Mouse (Mus musculus): ENCODE measurements around the gene Dad1. TPM values are rescaled to one million over a fixed set of nuclear protein-coding genes. Genes with fewer than 3 reads are reported as not detected.

Dad1 gene
- total RNA-seq, 2 experiments from 2014 or later = 96.6 to 101 TPM

DNA sequence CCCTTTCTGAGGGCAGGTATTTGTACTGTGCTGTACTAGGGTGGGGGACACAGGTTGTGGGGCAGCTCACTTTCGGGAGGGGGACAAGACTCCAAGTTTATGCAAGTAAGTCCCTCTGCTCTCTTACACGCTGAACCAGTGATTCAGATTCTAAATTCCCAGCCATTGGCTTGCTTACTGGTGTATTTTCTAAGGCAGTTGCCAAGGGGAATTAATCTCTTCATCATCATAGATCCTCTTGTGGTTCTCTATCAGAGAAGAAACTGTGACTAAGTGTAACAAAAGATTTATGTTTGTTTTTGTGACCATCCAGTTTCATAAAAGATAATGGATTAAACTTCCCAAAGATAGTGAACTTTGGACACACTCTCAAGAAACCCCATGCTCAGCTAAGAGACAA lies 40.2 kb downstream of the Dad1 start:
- intact Hi-C loops (cut with DNase I) = no loop called here
- no peak for DNase-seq

DNA sequence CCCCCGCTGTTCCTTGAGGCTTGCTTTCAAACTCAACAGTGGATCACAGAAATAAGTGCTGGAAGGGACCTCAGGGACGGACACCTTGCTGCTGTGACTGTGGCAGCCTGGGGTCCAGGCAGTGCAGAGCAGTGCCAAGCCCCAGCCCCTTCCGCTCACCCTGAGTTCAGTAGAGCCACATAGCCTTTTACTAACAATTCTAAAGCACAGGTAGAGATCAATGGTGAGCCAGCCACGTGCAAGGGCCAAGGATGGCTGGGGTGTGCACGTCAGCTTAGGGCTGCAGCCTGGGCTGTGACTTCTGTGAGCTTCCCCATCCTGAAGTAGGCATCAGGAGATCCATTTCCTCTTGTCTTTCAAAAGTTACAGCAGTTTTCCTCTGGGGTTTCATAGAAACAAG lies 42.1 kb downstream of the Dad1 start:
- DNase-seq = no peak
- intact Hi-C loops (cut with DNase I) = no loop called here

DNA sequence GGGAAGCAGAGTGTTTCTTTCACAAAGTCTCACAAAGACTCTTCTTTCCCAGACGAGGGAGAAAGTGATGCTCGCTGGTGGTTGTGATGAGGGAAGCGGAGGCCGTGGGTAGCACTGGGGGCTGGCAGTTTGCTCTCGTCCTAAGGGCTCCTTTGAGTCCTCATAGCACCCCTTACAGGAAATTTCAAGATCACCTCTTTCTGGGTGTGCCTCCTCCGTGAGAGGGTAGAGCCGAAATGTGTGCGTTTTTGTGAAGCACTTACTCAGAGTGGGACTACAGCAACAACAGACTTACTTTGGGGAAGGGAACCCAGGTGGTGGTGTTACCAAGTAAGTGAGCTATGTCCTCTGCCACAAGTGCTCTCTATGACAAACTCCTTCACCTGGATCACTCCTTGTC lies 42.7 kb downstream of the Dad1 start:
- intact Hi-C loops (cut with DNase I) = no loop called here
- no peak for DNase-seq

DNA sequence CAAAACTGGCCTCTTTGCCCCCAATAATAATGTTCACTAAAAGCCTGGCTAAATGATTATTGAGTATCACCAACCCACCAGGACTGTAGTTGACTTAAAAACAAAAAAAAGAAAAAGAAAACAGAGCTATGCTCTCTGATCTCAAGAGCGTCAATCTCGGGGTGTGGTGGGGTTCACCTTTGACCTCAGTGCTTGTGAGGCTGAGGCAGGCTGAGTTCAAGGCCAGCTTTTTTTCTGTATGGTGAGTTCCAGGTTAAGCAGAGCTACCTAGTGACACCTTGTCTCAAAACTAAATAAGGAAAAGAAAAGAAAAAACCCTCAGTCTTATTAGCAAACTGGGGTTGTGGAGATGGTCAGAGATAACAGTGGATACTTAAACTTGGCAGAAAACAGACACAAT lies 43.5 kb downstream of the Dad1 start:
- no peak for DNase-seq
- intact Hi-C loops (cut with DNase I) = no loop called here

DNA sequence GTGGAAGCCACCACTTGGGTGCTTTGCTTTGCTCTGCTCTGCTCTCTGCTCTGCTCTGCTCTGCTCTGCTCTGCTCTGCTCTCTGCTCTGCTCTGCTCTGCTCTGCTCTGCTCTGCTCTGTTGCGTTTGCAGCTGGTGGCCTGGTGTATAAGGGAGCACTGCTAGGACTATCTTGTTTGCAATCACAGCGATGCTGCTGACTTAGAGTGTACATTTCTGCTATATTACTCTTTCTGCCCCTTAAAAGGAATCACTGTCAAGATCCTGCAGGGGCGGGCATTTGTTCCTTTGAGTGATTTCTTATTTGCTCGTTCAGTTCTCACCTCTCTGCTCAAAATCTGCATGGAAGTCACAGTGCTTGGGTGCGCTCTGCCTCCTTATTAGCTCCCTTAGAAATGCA lies 44.0 kb downstream of the Dad1 start:
- intact Hi-C loops (cut with DNase I) = no loop called here
- no peak for DNase-seq

DNA sequence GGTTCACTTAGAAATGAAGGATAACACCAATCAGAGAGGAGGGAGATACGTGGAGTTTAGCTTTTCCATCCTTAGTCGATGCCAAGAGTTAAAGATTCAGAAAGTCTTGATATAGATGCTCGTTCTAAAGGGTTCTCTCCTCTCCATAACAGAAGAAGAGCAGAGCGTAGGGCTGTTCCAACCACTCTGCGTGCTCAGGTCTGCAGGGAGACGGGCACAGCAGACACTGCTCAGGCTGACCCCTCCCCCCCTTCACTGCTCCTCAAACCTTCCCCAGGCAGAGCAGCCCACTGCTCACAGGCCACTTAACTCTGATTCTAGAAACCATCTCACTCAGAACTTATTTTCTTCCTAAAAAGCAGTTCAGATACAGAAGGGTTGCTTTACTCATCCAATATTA lies 45.2 kb downstream of the Dad1 start:
- DNase-seq = no peak
- intact Hi-C loops (cut with DNase I) = no loop called here

DNA sequence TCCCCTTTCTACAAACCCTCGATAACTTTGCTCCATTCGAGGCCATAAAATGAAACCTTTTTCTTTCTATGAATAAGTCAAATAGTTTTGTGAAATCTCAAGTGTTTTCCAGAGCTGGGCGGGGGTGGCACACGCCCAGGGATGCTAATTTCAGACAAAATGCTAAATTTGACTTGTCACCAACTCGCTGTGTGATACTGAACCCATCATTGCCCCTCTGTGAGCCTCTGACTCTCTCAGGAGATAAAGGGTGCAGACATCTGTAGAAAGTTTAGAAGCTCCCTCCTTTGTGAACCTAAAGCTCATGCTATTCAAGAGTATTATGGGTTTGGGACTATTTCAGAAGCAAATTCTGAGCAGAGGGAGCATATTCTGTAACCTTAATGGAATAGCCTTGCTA lies 46.0 kb downstream of the Dad1 start:
- DNase-seq = no peak
- intact Hi-C loops (cut with DNase I) = no loop called here

DNA sequence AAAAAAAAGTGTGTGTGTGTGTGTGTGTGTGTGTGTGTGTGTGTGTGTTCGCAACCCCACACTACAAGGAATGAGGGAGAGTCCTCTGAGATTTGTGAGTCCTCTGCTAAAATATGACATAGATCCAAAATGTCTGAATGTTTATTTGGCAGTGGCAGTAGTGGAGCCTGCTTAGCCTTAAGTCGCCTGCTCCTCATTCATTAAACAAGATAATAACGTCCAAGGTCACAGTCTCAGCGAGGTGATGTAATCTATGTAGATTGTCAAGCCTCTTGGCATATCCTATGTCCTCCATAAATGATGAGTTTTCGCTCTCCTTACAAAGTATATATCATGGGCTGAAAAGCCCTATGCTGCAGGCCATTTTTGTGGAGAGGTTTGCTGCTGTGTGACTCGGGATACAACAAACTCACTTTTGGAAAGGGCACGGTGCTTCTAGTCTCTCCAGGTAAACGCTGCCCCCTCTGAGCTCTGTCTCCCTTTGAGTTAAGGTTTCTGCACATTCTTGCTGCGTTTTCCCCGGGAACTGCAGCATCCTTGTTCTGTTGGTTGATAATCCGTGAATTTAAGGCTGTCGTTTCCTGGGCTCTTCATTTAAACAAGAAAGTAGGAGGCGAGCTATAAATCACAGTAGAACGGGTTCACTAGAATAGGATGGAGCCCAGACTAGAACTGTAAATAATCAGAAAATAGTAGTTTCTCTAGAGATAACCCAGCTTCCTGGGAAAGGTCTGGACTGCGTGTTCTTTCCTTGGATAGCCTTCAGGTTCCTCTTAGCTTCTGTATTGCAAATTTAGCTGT lies 47.0 kb downstream of the Dad1 start:
- intact Hi-C loops (cut with DNase I) = no loop called here
- no peak for DNase-seq

DNA sequence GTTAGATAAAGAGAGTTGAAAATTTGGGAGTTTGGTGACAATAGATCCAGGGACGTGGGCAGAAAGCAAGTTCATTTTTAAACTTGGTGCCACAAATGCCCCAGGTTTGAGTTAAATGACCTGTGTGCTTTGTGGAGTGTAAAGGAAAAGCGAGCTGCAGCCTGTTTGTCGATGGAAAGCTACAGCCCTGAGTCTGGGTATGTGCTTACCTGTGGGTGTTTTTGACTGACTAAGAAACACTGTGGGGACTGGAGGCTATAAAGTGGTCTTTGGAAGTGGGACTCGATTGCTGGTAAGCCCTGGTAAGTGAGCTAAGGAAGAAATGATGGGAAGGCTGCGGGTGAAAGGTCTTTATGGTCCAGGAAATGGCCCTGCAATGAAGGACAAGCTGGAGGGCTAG lies 47.6 kb downstream of the Dad1 start:
- intact Hi-C loops (cut with DNase I) = no loop called here
- no peak for DNase-seq

DNA sequence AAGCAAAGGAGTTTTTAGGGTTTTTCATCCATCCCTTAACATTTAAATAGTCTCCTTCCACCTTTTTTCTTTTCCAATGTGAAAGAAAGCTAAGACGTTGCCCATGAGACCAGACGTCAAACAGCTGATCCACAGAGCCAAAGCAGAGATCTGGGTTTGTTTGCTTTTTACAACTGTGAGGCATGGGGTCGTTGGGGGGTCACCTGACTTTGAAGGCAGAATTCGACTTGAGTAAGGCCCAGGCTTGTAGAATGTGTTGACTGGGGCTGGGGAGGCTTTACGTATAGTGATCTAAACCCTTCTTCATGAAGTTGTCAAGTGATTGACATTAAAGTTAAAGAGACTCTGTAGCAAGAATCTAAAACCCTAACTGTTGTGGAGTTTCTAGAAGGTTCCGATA lies 48.0 kb downstream of the Dad1 start:
- no peak for DNase-seq
- intact Hi-C loops (cut with DNase I) = no loop called here

DNA sequence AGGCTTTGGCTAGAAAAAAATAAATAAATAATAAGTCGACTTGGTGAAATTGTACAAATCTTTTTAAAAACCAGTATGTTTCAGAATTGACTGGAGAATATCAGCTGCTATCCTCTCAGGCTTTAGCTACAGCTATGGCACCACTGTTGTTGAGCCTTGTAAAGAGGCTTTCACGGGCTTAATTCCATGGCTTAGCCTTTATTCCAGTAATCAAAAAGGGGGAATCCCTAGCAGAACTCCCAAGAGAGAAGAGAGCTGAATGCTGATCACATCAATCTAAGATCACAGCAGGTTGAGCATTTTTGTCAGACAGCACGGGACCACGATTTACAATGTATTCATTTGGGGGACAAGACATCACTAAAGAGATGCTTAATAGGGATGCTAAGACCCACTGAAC lies 49.1 kb downstream of the Dad1 start:
- no peak for DNase-seq
- intact Hi-C loops (cut with DNase I) = no loop called here

DNA sequence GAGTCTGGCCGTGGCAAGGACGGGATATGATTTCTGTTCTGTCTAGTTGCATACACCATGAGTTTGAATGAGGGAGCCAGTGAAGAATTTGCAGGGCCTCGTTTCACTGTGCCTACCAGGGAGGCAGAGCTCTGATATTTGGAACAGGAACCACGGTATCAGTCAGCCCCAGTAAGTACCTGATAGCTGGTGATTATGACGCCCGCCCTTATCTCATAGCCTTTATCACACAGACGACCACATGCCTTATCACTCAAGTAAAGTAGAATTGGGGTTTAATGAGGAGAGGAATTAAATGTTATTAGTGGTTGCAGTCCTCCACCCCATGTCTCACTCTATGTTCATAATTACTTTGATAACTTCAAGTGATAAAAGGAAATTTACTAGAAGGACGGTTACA lies 49.6 kb downstream of the Dad1 start:
- intact Hi-C loops (cut with DNase I) = no loop called here
- DNase-seq = no peak

DNA sequence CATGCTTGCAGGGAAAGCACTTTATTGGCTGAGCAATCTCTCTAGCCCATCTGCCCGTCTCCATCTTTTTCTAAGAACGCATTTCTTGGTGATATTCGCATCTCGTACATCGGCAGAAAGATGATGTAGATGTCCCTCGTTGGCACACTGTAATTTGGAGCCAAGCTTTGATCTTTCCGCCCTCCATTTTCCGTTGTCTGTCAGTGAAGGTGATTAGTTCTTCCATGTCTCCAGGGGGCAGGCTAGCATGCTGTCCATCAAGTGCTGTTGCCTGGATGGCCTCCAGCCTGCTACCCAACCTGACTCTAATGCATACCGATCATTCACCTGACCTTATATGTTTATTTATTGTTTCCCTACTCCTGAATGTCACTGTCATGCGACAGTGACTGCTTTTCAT lies 50.1 kb downstream of the Dad1 start:
- no peak for DNase-seq
- intact Hi-C loops (cut with DNase I) = no loop called here

DNA sequence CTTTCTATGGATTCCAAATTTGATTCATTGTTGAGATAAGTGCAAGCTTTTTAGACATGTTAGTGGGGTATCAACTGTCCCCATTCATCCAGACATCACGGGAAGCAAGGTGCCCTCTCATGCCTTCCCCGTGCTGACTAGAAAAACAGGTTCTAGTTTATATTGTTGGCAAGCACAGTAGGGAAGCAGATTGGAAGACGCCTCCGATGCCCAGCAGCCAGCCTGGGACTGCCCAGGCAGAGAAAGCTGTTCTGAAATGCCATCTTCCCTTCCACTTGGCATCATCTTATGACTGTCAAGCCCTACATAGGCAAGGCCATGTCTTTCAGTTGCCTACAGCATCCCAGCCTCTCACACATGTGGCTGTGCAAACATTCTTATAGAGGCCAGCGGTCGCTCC lies 50.7 kb downstream of the Dad1 start:
- intact Hi-C loops (cut with DNase I) = no loop called here
- DNase-seq = no peak

DNA sequence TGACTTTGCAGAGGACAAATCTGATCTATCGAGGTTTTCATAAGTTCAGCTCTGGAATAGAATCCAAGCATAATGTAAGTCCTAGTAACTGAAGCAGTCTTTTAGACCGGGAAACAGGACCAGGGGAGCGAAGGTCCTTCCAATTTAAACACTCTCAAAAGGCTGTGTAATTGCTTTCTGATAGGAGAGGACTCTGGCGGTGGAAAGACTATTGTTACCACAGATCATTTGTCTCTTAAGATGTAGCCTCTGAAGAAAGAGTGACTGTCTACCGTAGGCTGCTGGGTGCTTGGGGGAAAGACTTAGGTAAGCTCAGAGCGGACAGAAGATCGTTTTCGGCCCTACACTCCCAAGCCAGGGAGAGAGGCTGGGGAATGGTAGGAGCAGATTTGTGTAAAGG lies 53.5 kb downstream of the Dad1 start:
- DNase-seq = no peak
- intact Hi-C loops (cut with DNase I) = no loop called here

DNA sequence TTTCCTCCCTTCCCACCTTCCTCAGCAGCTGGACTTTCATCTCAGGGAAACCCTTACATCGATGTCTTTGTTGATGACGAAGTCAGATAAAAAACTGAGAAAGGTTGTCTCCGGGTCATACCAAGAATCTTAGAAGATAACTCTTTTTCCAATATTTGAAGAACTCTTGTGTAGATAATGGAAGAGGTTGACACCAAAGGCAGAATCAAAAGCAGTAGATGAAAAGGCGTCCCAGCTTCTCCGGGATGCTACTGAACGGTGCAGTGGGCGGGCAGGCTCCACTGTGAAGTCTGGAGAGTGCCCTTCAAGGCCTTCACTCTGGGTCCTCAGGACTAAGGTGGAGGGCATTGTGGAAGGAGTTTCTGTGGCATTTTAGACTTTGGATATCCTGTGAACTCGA lies 54.2 kb downstream of the Dad1 start:
- intact Hi-C loops (cut with DNase I) = no loop called here
- DNase-seq = no peak

DNA sequence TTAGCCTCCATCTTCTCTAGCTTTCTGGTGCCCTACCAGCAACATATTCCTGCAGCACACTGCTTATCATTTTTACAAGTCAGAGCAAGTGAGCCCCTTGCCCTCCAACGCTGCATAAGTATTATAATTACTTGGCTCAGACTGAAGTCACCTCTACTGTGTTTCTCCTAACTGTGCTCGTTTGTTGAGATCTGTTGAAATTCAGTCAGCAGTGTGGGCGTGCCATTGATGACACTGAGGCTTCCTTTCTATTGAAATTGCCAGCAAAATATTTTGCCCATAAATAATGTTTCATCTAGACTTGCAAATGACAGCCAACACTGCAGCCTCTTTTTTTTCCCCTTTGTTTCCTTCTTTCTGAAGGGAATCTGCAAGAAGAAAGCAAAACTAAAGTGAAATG lies 56.2 kb downstream of the Dad1 start:
- intact Hi-C loops (cut with DNase I) = no loop called here
- DNase-seq = no peak

DNA sequence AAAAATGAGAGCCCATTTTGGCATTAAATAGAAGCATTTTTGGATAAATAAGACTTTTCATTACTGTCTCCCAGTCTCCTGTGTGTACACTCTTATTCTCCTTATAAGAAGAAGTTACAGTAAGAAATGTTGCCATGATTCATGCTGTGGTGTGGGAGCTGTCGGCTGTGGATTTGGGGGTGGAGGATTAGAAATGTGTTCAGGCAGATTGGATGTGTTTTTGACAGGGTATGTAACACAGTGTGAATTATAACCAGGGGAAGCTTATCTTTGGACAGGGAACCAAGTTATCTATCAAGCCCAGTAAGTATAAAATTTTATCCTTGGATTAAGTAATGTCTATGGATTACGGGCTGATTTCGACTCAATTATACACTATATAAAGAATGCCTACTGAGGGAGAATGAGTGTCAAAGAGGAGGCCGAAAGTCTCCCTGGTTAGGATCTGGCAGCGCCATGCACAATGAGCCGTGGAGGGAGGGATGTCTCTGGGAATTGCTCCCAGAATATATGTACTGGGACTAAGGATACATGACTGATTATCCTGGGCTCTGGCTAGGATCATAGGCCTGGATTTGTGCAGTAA lies 58.0 kb downstream of the Dad1 start:
- intact Hi-C loops (cut with DNase I) = no loop called here
- DNase-seq = no peak

DNA sequence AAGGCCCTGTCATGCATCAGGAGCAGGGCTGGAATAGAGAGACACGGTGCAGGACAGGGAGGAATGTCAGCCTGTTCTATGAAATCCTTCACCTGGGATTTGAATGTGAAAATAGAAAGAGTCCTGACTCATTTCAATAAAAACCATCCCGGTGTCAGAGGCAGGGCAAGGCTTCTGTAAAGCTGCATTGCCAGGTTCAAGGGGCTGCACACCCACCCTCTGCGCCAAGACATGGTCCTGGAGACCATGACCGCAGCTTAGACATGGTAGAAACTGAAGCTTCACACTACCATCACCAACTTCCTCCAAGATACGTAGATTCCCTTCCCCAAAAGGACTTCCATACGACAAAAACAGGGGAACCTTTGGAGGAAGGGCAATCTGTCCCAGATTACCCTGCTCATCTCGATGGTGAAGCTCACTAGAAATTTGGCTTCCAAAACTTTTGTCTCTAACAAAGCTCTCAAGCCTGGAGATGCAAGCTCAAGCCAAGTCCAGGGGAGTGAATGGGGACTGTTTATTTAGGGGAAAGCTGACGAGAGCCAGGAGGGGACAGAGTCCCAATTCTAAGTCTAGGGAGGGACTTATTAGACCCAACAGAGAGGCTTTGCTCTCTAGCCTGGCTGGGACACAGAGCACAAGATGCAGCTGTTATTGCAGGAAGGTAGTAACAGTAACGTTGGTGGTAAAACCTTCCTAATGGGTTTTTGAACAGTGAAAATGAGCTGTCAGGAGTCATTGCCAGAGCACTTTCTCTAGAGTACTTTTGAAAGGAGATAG lies 60.4 kb downstream of the Dad1 start:
- intact Hi-C loops (cut with DNase I) = no loop called here
- no peak for DNase-seq

DNA sequence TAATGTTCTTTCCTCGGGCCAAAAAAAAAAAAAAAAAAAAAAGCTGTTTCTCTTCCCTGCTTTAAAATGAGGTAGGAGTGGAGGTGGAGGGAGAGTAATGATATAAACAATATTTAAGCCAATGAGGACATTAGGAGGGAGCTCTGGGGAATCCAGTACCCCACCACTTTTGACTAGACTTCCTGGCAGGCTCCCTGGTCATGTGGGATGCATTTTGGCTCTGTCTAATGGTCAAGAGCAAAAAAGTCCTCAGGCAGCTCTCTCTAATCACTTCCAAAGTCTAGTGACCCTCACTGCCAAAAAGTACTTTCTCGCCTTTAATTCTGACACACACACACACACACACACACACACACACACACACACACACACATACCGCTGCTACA lies 61.4 kb downstream of the Dad1 start:
- intact Hi-C loops (cut with DNase I) = no loop called here
- no peak for DNase-seq

DNA sequence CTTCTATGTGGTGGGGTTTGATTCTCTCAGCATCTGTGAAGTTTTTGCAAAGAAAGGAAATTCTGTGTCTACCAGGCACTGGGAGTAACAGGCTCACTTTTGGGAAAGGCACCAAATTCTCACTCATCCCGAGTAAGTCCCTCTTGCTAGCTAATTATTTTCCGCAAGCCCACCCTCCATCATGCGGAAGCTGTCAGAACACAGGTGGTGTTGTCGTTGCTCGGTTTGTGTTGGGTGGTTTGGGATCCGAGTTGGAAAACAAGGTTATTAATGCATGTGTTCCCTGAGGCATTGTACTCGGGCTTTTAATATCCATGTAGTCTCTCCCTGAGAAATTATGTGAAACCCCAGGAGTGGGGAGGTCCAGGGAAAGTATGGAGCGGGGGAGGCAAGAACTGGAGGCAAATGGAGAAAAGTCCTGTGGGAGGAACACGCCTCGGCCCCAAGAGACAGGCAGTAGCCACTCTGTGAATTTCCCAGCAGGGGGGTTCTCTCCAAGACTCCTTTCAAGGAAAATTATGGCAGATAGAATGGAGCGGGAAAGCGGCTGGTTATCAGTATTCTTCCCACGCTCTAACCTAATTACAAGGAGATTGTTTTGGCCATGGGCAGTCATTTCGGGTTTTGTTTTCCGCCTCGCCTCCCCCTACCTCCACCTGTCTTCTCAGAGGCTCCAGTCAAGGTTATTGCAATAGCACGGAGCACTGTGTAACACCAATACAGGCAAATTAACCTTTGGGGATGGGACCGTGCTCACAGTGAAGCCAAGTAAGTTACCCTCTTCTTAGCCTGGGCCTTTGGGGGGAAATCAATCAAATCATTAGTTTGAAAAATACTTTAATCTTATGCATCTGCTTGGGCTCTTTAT lies 62.1 kb downstream of the Dad1 start:
- DNase-seq = no peak
- intact Hi-C loops (cut with DNase I) = no loop called here

Data from heart, postnatal 36 days (tissue).